ENCODE assay signal across 9 mouse cellular contexts in genomic region chr8:70471856-70472255, GRCm38 (mm10). TPM values are rescaled to one million over a fixed set of nuclear protein-coding genes. Genes with fewer than 3 reads are reported as not detected.
"Had no signal": no experiment of that assay in that cellular context is flagged by ENCODE, and none has a peak within 500 bp of the region (broad histone marks: within the 10 kb centered on the region; RNA-seq: fewer than 3 reads in every experiment).

No protein-coding gene starts in this region.

- DNase-seq: kidney, postnatal 14 days; lung, embryonic 14.5 days; lung, postnatal 10 days; lung, postnatal 4 days; right cerebral cortex, postnatal 14 days; thymus, postnatal 36 days had no signal

- ATAC-seq: liver, embryonic 12.5 days; midbrain, embryonic 13.5 days had no signal

RNA-seq across cellular contexts. Expression of gene Tmem59l, which starts 15.3 kb away (rescaled TPM):
- total RNA-seq: megakaryocyte, adult 5-6 weeks had no signal

RNA-seq across cellular contexts. Expression of gene Crlf1, which starts 21.1 kb away (rescaled TPM):
- total RNA-seq: megakaryocyte, adult 5-6 weeks had no signal
